Mouse (Mus musculus) embryonic facial prominence, embryonic 15.5 days (tissue): Measurements from ENCODE around the gene Copz1. TPM values are rescaled to one million over a fixed set of nuclear protein-coding genes. Genes with fewer than 3 reads are reported as not detected.

Source experiments
- ATAC-seq: fragments of 200-750 bp; cut with Nextera tagmentation; 2 replicates; pipeline ENCODE4 v1.8.0; 2017; ENCODE audit warnings: low read depth, moderate TSS enrichment; ENCODE audit not compliant: insufficient number of reproducible peaks, low FRiP score, low TSS enrichment
- H3K27ac ChIP-seq: fragments of 300-500 bp; sonication (generic); replicated peaks from 2 replicates; pipeline ENCODE4 v1.5.1; 2015; ENCODE audit warnings: mild to moderate bottlenecking, inconsistent platforms
- H3K27me3 ChIP-seq: fragments of 300-500 bp; sonication (generic); 2 replicates; pipeline ENCODE4 v1.6.1; 2015; ENCODE audit warnings: inconsistent platforms
- H3K36me3 ChIP-seq: fragments of 300-500 bp; sonication (generic); 2 replicates; pipeline ENCODE4 v1.6.1; 2015; ENCODE audit warnings: mild to moderate bottlenecking, inconsistent platforms
- H3K4me1 ChIP-seq: fragments of 300-500 bp; sonication (generic); 2 replicates; pipeline ENCODE4 v1.6.1; 2015; ENCODE audit warnings: inconsistent platforms
- H3K4me2 ChIP-seq: fragments of 300-500 bp; sonication (generic); replicated peaks from 2 replicates; pipeline ENCODE4 v1.6.1; 2015; ENCODE audit warnings: mild to moderate bottlenecking, inconsistent platforms
- H3K4me3 ChIP-seq: fragments of 300-500 bp; sonication (generic); replicated peaks from 2 replicates; pipeline ENCODE4 v1.5.1; 2015; ENCODE audit warnings: mild to moderate bottlenecking, inconsistent platforms
- H3K9ac ChIP-seq: fragments of 300-500 bp; sonication (generic); 2 replicates; pipeline ENCODE4 v1.6.1; 2015; ENCODE audit warnings: inconsistent platforms
- H3K9me3 ChIP-seq: fragments of 300-500 bp; sonication (generic); replicated peaks from 2 replicates; pipeline ENCODE4 v1.6.1; 2016; ENCODE audit warnings: inconsistent platforms
- WGBS: fragments of 180-500 bp; shearing (Covaris S2); methylation state at CpG from one replicate; pipeline ENCODE4 v1.1.7; 2015; 5-methylcytosine and 5-hydroxymethylcytosine counted together
- polyA plus RNA-seq: library from polyadenylated mRNA; unstranded; fragments of >200 nt; fragmentation: Nextera tagmentation; extraction: Ambion mirVana; gene quantifications from 2 replicates; pipeline ENCODE4 v1.2.1, GENCODE M21; 2015

Copz1 gene
- polyA plus RNA-seq, 1 experiment from 2014 or later: 279 TPM

- no peak overlapping the region for H3K4me2 ChIP-seq
- 13% methylated on average over 5 of the region's 5 CpGs for WGBS
- no peak for ATAC-seq
These were observed 23.3 kb downstream of the Copz1 start for GRCm38 (mm10) chr15:103295851-103296250.

GRCm38 (mm10) chr15:103297313-103297712 lies 24.8 kb downstream of the Copz1 start:
- Histone ChIP-seq H3K9ac (no peak overlapping the region), H3K4me2 (no peak overlapping the region), H3K4me1 (peaks cover 66% of the 10 kb centered on the region), H3K36me3 (peaks cover 31% of the 10 kb centered on the region; the same call in 1 of the 2 replicates), H3K9me3 (no peaks in the 10 kb centered on the region), H3K4me3 (no peak overlapping the region), H3K27ac (0 out of 2 replicates have a peak overlapping the region, but pooled peaks have one; percentile 39), H3K27me3 (no peaks in the 10 kb centered on the region)
- 43% methylated on average over 6 of the region's 6 CpGs for WGBS
- ATAC-seq: no peak

More at GRCm38 (mm10) chr15:103295851-103296250, 23.3 kb downstream of the Copz1 start:
- Histone ChIP-seq H3K4me3 (no peak overlapping the region), H3K9me3 (no peaks in the 10 kb centered on the region), H3K36me3 (peaks cover 44% of the 10 kb centered on the region), H3K9ac (no peak overlapping the region), H3K27ac (peak overlapping the region; percentile 44; the same call in 1 of the 2 replicates), H3K4me1 (peaks cover 53% of the 10 kb centered on the region), H3K27me3 (no peaks in the 10 kb centered on the region)

DNA sequence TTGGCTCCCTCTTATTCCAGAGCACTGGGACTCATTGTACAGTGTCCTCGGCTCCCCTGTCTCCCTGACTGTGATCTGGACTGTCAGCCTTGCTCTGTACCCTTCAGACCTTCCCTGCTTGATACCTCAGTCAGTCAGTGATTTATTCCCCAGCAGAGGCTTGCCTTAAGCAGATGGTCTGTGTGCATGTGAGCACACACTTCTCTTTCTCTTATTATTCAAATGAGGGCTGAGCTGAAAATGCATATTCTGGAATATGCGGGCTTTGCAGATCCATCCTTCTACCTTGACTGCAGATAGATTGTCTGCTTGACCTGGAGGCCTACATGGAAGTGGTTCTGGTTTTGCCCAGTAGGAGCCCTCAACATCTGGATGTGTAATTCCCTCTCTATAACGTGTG lies 25.5 kb downstream of the Copz1 start:
- no peak overlapping the region for H3K9ac ChIP-seq
- ATAC-seq: no peak
- no peaks in the 10 kb centered on the region for H3K9me3 ChIP-seq
- H3K4me1 ChIP-seq: peaks cover 73% of the 10 kb centered on the region
- WGBS: 72% methylated on average over 3 of the region's 3 CpGs
- H3K36me3 ChIP-seq: peaks cover 24% of the 10 kb centered on the region; the same call in 1 of the 2 replicates
- no peak overlapping the region for H3K4me3 ChIP-seq
- H3K27me3 ChIP-seq: no peaks in the 10 kb centered on the region
- H3K27ac ChIP-seq: peak overlapping the region; percentile 95; the same call in 1 of the 2 replicates
- H3K4me2 ChIP-seq: no peak overlapping the region

DNA sequence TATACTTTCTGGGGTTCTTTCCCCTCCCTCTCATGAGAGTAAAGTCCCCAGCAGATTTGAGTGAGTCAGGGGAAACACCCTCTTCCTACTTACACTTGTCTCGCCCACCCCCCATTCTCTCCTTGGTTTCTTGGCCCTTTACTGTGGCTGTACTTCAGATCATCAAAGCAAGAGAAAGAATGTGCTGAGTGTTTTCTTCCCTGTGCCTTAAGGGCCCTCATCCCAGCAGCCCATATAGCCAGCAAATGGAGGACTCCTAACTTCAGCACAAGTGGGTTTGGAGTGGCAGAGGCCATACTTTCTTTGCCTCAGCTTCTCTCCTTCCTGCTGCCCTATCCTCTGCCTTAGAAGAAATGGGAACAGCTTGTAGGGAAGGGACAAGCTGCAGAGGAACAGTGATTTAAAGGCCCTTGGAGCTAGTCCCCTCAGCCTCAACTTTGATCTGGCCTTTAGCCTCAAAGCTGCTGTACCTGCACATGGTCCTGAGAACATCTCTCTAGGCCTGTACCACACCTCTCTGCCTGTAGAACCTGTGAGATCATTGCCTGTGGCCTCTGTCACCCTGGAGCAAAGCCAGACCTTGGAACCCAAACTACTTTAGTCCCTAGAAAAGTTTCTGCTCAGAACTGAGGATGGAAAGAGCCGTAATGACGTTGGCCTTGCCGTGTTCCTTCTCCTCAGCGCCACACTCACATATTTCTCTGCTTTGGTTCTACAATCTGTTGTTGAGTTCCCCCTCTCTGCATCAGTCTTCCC lies 26.5 kb downstream of the Copz1 start:
- Histone ChIP-seq H3K27ac (peak overlapping the region; percentile 95), H3K9ac (no peak overlapping the region), H3K4me2 (peak overlapping the region; percentile 38; the same call in 1 of the 2 replicates), H3K9me3 (no peaks in the 10 kb centered on the region), H3K27me3 (no peaks in the 10 kb centered on the region), H3K36me3 (peaks cover 18% of the 10 kb centered on the region; the same call in 1 of the 2 replicates), H3K4me3 (no peak overlapping the region), H3K4me1 (peaks cover 83% of the 10 kb centered on the region)
- WGBS: 62% methylated on average over 5 of the region's 5 CpGs
- no peak for ATAC-seq

DNA sequence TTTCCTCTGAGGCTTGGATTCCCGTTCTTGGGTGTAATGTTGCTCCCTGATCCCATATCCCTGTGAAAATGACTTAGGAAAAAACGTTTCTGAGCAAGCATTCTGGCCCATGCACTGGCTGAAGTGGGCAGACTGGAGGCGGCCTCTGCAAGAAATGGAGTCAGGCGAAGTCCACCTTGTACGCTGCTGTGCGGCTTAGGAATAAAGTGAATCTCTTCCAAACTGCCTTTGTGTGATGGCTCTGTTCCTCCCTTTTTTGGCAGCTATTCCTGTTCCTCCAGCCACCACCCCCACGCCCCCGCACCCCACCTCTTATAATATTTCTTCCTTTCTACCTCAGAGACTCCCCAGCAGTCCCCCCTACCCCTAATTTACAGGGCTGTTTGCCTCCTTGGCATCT lies 27.1 kb downstream of the Copz1 start:
- no peak for ATAC-seq
- Histone ChIP-seq H3K27me3 (no peaks in the 10 kb centered on the region), H3K4me1 (peaks cover 87% of the 10 kb centered on the region), H3K36me3 (peaks cover 18% of the 10 kb centered on the region; the same call in 1 of the 2 replicates), H3K27ac (peak overlapping the region; percentile 95), H3K9ac (no peak overlapping the region), H3K9me3 (no peaks in the 10 kb centered on the region), H3K4me2 (peak overlapping the region; percentile 38), H3K4me3 (no peak overlapping the region)
- WGBS: 37% methylated on average over 8 of the region's 8 CpGs

DNA sequence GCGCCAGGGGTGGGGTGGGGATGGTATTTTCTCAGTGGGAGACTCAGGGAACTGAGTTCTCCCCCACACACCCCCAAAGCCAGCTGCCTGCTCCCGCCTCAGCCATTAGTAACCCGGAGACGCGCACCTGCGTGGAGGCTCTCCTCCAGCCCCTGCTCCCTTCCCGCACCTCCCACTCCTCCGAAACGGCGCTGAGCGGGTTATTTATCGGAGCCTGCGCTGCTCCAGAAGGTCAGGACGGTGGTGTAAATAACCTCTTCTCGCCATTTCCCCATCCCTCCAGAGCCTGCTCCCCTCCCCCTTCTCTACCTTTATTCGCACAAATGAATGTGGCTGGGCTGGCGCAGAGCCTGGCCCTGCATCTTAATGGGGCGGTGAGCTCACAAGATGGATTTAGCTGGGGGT lies 27.6 kb downstream of the Copz1 start:
- Histone ChIP-seq H3K36me3 (peaks cover 18% of the 10 kb centered on the region; the same call in 1 of the 2 replicates), H3K27ac (peak overlapping the region; percentile 95), H3K27me3 (no peaks in the 10 kb centered on the region), H3K4me1 (peaks cover 87% of the 10 kb centered on the region), H3K4me3 (peak overlapping the region; percentile 6), H3K4me2 (peak overlapping the region; percentile 38), H3K9me3 (no peaks in the 10 kb centered on the region), H3K9ac (no peak overlapping the region)
- peak; percentile 17; the same call in 1 of the 2 replicates for ATAC-seq
- 5% methylated on average over 18 of the region's 18 CpGs for WGBS

GRCm38 (mm10) chr15:103300560-103300959 lies 28.0 kb downstream of the Copz1 start:
- H3K4me3 ChIP-seq: no peak overlapping the region
- ATAC-seq: no peak
- no peak overlapping the region for H3K9ac ChIP-seq

GRCm38 (mm10) chr15:103301046-103301445 lies 28.5 kb downstream of the Copz1 start:
- no peaks in the 10 kb centered on the region for H3K27me3 ChIP-seq
- H3K4me2 ChIP-seq: peak overlapping the region; percentile 38
- ATAC-seq: peak; percentile 69
- no peak overlapping the region for H3K9ac ChIP-seq
- peaks cover 85% of the 10 kb centered on the region for H3K4me1 ChIP-seq
- H3K4me3 ChIP-seq: no peak overlapping the region
- 8% methylated on average over 2 of the region's 2 CpGs for WGBS
- H3K36me3 ChIP-seq: peaks cover 18% of the 10 kb centered on the region; the same call in 1 of the 2 replicates
- H3K27ac ChIP-seq: peak overlapping the region; percentile 95
- no peaks in the 10 kb centered on the region for H3K9me3 ChIP-seq

More at GRCm38 (mm10) chr15:103300560-103300959, 28.0 kb downstream of the Copz1 start:
- 15% methylated on average over 2 of the region's 2 CpGs for WGBS
- H3K4me2 ChIP-seq: peak overlapping the region; percentile 38
- no peaks in the 10 kb centered on the region for H3K9me3 ChIP-seq
- peak overlapping the region; percentile 95 for H3K27ac ChIP-seq
- H3K36me3 ChIP-seq: peaks cover 18% of the 10 kb centered on the region; the same call in 1 of the 2 replicates
- peaks cover 85% of the 10 kb centered on the region for H3K4me1 ChIP-seq
- no peaks in the 10 kb centered on the region for H3K27me3 ChIP-seq

- Histone ChIP-seq H3K4me3 (no peak overlapping the region), H3K27ac (peak overlapping the region; percentile 95), H3K4me2 (no peak overlapping the region), H3K36me3 (peaks cover 14% of the 10 kb centered on the region; the same call in 1 of the 2 replicates), H3K9ac (0 out of 2 replicates have a peak overlapping the region, but pooled peaks have one; percentile 15), H3K27me3 (no peaks in the 10 kb centered on the region), H3K4me1 (peaks cover 85% of the 10 kb centered on the region), H3K9me3 (no peaks in the 10 kb centered on the region)
- WGBS: 38% methylated on average over 5 of the region's 5 CpGs
- ATAC-seq: no peak
These were observed 29.2 kb downstream of the Copz1 start for GRCm38 (mm10) chr15:103301547-103302340.

- 33% methylated on average over 6 of the region's 6 CpGs for WGBS
- Histone ChIP-seq H3K4me2 (no peak overlapping the region), H3K4me1 (peaks cover 87% of the 10 kb centered on the region), H3K27ac (peak overlapping the region; percentile 95), H3K4me3 (no peak overlapping the region), H3K27me3 (no peaks in the 10 kb centered on the region), H3K36me3 (peaks cover 8% of the 10 kb centered on the region; the same call in 1 of the 2 replicates), H3K9ac (0 out of 2 replicates have a peak overlapping the region, but pooled peaks have one; percentile 15), H3K9me3 (no peaks in the 10 kb centered on the region)
- no peak for ATAC-seq
These were observed 30.0 kb downstream of the Copz1 start for GRCm38 (mm10) chr15:103302341-103303021.
